Comparison of ENCODE assay signal across 15 mouse cellular contexts in the genomic region with DNA sequence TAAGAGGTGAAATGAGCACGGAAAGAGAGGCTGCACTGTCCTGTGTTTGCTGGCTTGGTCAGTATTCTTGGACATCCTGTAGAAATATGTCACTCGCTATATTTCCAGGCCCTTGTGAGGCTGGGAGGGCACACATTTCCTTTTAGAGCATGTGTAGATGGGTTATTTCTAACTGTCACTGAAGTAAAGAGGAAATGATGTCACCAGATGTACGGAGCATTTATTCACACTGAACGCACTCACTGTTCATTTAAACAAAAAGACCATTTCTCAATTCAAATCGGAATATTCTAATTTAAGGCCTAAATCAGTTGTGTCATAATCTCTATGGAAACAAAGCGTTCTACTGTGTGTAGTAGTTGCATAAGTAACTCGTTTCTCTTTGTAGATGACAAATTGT. TPM values are rescaled to one million over a fixed set of nuclear protein-coding genes. Genes with fewer than 3 reads are reported as not detected.
DNase-seq lines count a peak whose midpoint lies in the region; TF ChIP-seq lines count a peak whose summit lies in the region.
"Had no signal": no experiment of that assay in that cellular context is flagged by ENCODE, and none has a peak within 500 bp of the region (broad histone marks: within the 10 kb centered on the region; RNA-seq: fewer than 3 reads in every experiment).

No protein-coding gene starts in this region.

- H3K27ac ChIP-seq in left cerebral cortex, adult 2 months, result peak overlapping the region; percentile 26
- H3K27ac ChIP-seq in macrophage, result peak overlapping the region; percentile 52
- H3K27ac ChIP-seq: embryonic facial prominence, embryonic 15.5 days; heart, adult 2 months; stomach, embryonic 15.5 days had no signal

- no peak for TF ChIP-seq CTCF in left cerebral cortex, adult 2 months (IDR thresholded peaks at IDR 0.05)

- intact Hi-C loops in left cerebral cortex, adult 2 months (cut with DNase I), result no loop called here

- 19% methylated on average over 7 of the region's 7 CpGs for WGBS in macrophage (ENCODE audit: missing documents)

- H3K4me3 ChIP-seq in left cerebral cortex, adult 2 months, result no peak overlapping the region
- H3K4me3 ChIP-seq in macrophage (ENCODE audit: inconsistent target), result no peak overlapping the region
- H3K4me3 ChIP-seq: embryonic facial prominence, embryonic 15.5 days; heart, adult 2 months; limb, embryonic 12.5 days; myocyte; stomach, embryonic 15.5 days had no signal

- DNase-seq in frontal cortex, postnatal 36 days (ENCODE audit: low spot score in 2 of 2), result peak; percentile 3 to 16
- DNase-seq in frontal cortex, postnatal 14 days (ENCODE audit: low spot score in 2 of 2), result no peak
- DNase-seq in left cerebral cortex, adult 2 months (ENCODE audit: extremely low spot score in 1 of 2, low spot score in 2 of 2), result no peak
- no peak for DNase-seq in left cerebral cortex, adult 9 months (ENCODE audit: low spot score in 2 of 2)
- DNase-seq in CD4-positive, CD25-positive, alpha-beta regulatory T cell, adult 2 months (ENCODE audit: low read depth, low spot score), result peak; percentile 10
- DNase-seq in urinary bladder, postnatal 36 days (ENCODE audit: low spot score in 2 of 2), result no peak
- no peak for DNase-seq in adrenal gland, adult 8-10 months
- DNase-seq: cerebellum, postnatal 14 days; heart, adult 2 months; liver, postnatal 0 days had no signal

- no peaks in the 10 kb centered on the region for H3K36me3 ChIP-seq in macrophage (ENCODE audit: inconsistent target)
- H3K36me3 ChIP-seq: embryonic facial prominence, embryonic 15.5 days; limb, embryonic 12.5 days; stomach, embryonic 15.5 days had no signal

- H3K79me2 ChIP-seq in macrophage (ENCODE audit: inconsistent target), result peaks cover 90% of the 10 kb centered on the region

RNA-seq across cellular contexts. Expression of gene Pde8a, which starts 48.2 kb away (rescaled TPM):
- 1 to 10 TPM; 6.1 to 6.2 TPM for total RNA-seq in left cerebral cortex, adult 2 months (2021)
- total RNA-seq in macrophage (2018; cell fraction: chromatin; rRNA removed), result 10 to 100 TPM; 28.1 to 73.3 (median 48.2) TPM
- 10 to 100 TPM; 17.4 to 25.5 (median 20.3) TPM for total RNA-seq in macrophage (2018; cell fraction: cytosol; rRNA removed)
- total RNA-seq in macrophage (2018; cell fraction: nucleus; rRNA removed), result 10 to 100 TPM; 25.9 to 69.3 (median 37.5) TPM
- polyA plus RNA-seq in macrophage (2018), result 18.3 to 37.2 TPM (median 28.5 TPM) in 3 replicates
- 10 to 100 TPM; 22.3 to 41.0 (median 31.7) TPM for total RNA-seq in adrenal gland, adult 8-10 months (2022)

Comparison
In these comparisons a context has a peak if more than half of its experiments do, and no peak if none do; other contexts are left out.
1. DNase-seq: peak in frontal cortex, postnatal 36 days (2 of 2) and CD4-positive, CD25-positive, alpha-beta regulatory T cell, adult 2 months (single experiment); none in frontal cortex, postnatal 14 days (0 of 2), left cerebral cortex, adult 2 months (0 of 2), left cerebral cortex, adult 9 months (0 of 2), urinary bladder, postnatal 36 days (0 of 2) and adrenal gland, adult 8-10 months (single experiment).